Mouse (Mus musculus) liver, postnatal 0 days (tissue): Measurements from ENCODE around the gene Rundc3a.

ENCODE experiments used
- CTCF ChIP-seq: sonication (generic); IDR thresholded peaks from 2 replicates; pipeline ENCODE4 v1.5.1; 2016; ENCODE audit warnings: antibody characterized with exemption, low read depth
- EP300 ChIP-seq: IDR thresholded peaks from 2 replicates; pipeline ENCODE4 v1.6.1; 2016; ENCODE audit warnings: antibody characterized with exemption, low read depth, mild to moderate bottlenecking

GRCm38 (mm10) chr11:102444781-102445180 is 51.6 kb downstream of the Rundc3a start:
- TF ChIP-seq CTCF (no peak), EP300 (no peak)
